Mouse (Mus musculus): ENCODE data around the gene Nrxn3.

DNA sequence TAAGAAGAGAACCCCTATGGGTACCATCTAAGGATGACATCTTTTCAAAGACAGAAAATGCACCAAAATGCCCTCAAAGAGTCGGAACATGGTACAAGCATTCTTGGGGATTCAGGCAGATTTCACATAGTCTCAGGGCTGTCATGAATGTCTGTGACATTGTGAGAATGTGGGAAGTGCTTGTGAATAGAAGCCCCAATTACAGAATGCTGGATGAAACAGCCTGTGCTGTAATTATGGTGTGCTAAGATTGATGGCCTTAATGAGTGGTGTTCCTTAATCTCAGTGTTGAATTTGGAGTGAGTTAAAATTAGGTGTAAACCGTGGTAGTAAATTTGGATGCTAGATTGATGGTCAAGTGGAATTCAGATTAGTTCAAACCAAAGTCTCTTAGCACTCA is 1287.6 kb downstream of the Nrxn3 start:
- no peak for TF ChIP-seq CTCF (IDR thresholded peaks at IDR 0.05; ENCODE audit: low read depth)
- TF ChIP-seq EP300 (IDR thresholded peaks at IDR 0.05; ENCODE audit: low read depth) = no peak

Measured in liver, postnatal 0 days (tissue).